Mouse (Mus musculus): ENCODE data around the gene Prkn.
A peak's percentile ranks its signal among the peaks of the same experiment; 100 is the strongest.

Gene Prkn

GRCm38 (mm10) chr17:12082201-12082600 lies 1242.0 kb downstream of the Prkn start:
- no peak for DNase-seq (ENCODE audit: low read depth, low spot score)

- DNase-seq (ENCODE audit: low read depth, low spot score) = no peak
Measured at GRCm38 (mm10) chr17:12090261-12090927, 1250.2 kb downstream of the Prkn start.

GRCm38 (mm10) chr17:12092901-12093564 lies 1252.8 kb downstream of the Prkn start:
- DNase-seq (ENCODE audit: low read depth, low spot score) = no peak

- DNase-seq (ENCODE audit: low read depth, low spot score) = no peak
Measured at GRCm38 (mm10) chr17:12094016-12094415, 1253.8 kb downstream of the Prkn start.

GRCm38 (mm10) chr17:12094827-12095590 lies 1254.8 kb downstream of the Prkn start:
- no peak for DNase-seq (ENCODE audit: low read depth, low spot score)

- DNase-seq (ENCODE audit: low read depth, low spot score) = no peak
Measured at GRCm38 (mm10) chr17:12099415-12099814, 1259.2 kb downstream of the Prkn start.

- DNase-seq (ENCODE audit: low read depth, low spot score) = no peak
Measured at GRCm38 (mm10) chr17:12102326-12102725, 1262.1 kb downstream of the Prkn start.

GRCm38 (mm10) chr17:12103781-12104180 lies 1263.6 kb downstream of the Prkn start:
- no peak for DNase-seq (ENCODE audit: low read depth, low spot score)

- no peak for DNase-seq (ENCODE audit: low read depth, low spot score)
Measured at GRCm38 (mm10) chr17:12104245-12104644, 1264.1 kb downstream of the Prkn start.

- DNase-seq (ENCODE audit: low read depth, low spot score) = no peak
Measured at GRCm38 (mm10) chr17:12104690-12105089, 1264.5 kb downstream of the Prkn start.

- peak; percentile 13 for DNase-seq (ENCODE audit: low read depth, low spot score)
Measured at GRCm38 (mm10) chr17:12106255-12106654, 1266.1 kb downstream of the Prkn start.

Measured in mesoderm, embryonic 11.5 days (tissue).